Mouse (Mus musculus) cerebellum, adult 2 months (tissue): ENCODE data around the gene Rassf2.

Experiments
- CTCF ChIP-seq: fragments of 200-500 bp; IDR thresholded peaks from 2 replicates; pipeline ENCODE4 v1.5.1; 2011; ENCODE audit warnings: low read depth, mild to moderate bottlenecking, control low read depth, low read length, moderate library complexity, borderline replicate concordance; ENCODE audit not compliant: insufficient read depth
- POLR2A ChIP-seq: fragments of 200-500 bp; IDR thresholded peaks from 2 replicates; pipeline ENCODE4 v1.6.1; 2011; ENCODE audit warnings: low read length, control low read depth, borderline replicate concordance; ENCODE audit not compliant: insufficient read depth

DNA sequence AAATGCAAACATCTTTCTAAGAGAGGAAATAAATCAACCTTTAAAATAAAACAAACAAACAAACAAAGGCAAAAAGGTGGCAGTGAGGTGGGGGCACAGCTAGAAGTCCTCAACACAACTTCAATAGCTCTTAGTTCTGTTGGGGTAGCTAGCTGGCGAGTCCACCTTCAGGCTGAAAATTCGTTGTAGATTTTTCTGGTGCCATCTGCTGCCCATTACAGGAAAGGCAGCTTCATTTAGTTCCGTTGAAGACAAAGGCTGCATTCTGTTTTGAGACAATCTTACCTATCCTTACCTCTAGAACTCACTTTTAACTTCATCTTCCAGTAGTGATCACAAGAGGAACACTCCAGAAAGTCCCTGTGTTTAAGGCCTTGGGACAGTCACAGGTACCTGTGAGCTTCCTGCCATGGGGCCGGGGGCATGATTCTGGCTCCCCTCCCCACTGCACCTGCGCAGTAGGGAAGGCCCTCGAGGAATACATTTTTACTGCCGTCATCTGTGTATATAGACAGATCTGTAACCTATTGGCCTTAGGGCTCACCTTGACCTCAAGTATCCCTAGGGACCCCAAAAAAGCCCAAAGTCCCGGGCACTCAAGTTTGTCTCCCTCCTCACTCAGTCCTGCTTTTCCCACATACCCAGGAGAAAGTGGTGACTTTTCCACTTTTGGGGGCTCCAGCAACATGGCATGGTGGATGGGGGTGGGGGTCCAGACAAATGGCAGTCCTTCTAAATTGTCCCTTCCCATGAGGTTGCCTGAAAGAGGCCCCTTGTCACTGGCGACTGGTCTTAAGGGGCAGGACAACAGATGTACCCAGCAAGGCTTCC is 80.1 kb downstream of the Rassf2 start:
- TF ChIP-seq CTCF (peak; percentile 64; the same call in 1 of the 2 replicates), POLR2A (no peak)
